Mouse (Mus musculus): ENCODE results near the gene Olfr1057.
"Not testable (repeated sequence)": the region's sequence is repeated elsewhere in the genome, so short reads cannot be mapped to it uniquely, and the experiment has no call there.

Gene Olfr1057

GRCm38 (mm10) chr2:86378293-86378692, at the start of gene Olfr1057:
Gene Olfr1057 (minus strand): TSS chr2:86378393.
- DNase-seq (ENCODE audit: low spot score): no peak

- not testable (repeated sequence) for DNase-seq (ENCODE audit: low spot score)
These were observed 48.5 kb upstream of the Olfr1057 start, which contains the start of gene Olfr1062 for GRCm38 (mm10) chr2:86426649-86427048. Gene Olfr1062 (minus strand): TSS chr2:86426749.

GRCm38 (mm10) chr2:86413950-86414349, 35.8 kb upstream of the Olfr1057 start, which contains the start of gene Olfr1061:
Gene Olfr1061 (minus strand): TSS chr2:86414050.
- no peak for DNase-seq (ENCODE audit: low spot score)

- no peak for DNase-seq (ENCODE audit: low spot score)
These were observed 16.9 kb upstream of the Olfr1057 start for GRCm38 (mm10) chr2:86395114-86395513.

- not testable (repeated sequence) for DNase-seq (ENCODE audit: low spot score)
These were observed 10.3 kb upstream of the Olfr1057 start, which contains the start of gene Olfr1058 for GRCm38 (mm10) chr2:86388461-86388860. Gene Olfr1058 (minus strand): TSS chr2:86388561.

- not testable (repeated sequence) for DNase-seq (ENCODE audit: low spot score)
These were observed 11.9 kb downstream of the Olfr1057 start for GRCm38 (mm10) chr2:86366342-86366741.

GRCm38 (mm10) chr2:86362369-86362768, 15.8 kb downstream of the Olfr1057 start, which contains the start of gene Olfr1056:
Gene Olfr1056 (minus strand): TSS chr2:86362469.
- DNase-seq (ENCODE audit: low spot score): no peak

GRCm38 (mm10) chr2:86351751-86352150, 26.4 kb downstream of the Olfr1057 start:
- peak; percentile 17 for DNase-seq (ENCODE audit: low spot score)

GRCm38 (mm10) chr2:86350184-86350583, 28.0 kb downstream of the Olfr1057 start, which contains the start of gene Olfr1055:
Gene Olfr1055 (minus strand): TSS chr2:86350284.
- no peak for DNase-seq (ENCODE audit: low spot score)

- no peak for DNase-seq (ENCODE audit: low spot score)
These were observed 42.9 kb downstream of the Olfr1057 start, which contains the start of gene Olfr1054 for GRCm38 (mm10) chr2:86335333-86335732. Gene Olfr1054 (minus strand): TSS chr2:86335433.

Data from layer of hippocampus, adult 9-10 months (tissue).